Mouse (Mus musculus) embryonic facial prominence, embryonic 14.5 days (tissue): ENCODE data around the gene Pld2. TPM values are rescaled to one million over a fixed set of nuclear protein-coding genes. Genes with fewer than 3 reads are reported as not detected.

Experiments
- ATAC-seq: fragments of 200-750 bp; cut with Nextera tagmentation; 2 replicates; pipeline ENCODE4 v1.8.0; 2017; ENCODE audit warnings: low read depth, moderate number of reproducible peaks, moderate TSS enrichment
- DNase-seq: peaks from one replicate; pipeline ENCODE4 v3.0.0-alpha.2; 2015; ENCODE audit warnings: low spot score
- H3K27ac ChIP-seq: fragments of 300-500 bp; sonication (generic); replicated peaks from 2 replicates; pipeline ENCODE4 v1.5.1; 2014; ENCODE audit warnings: low read depth, mild to moderate bottlenecking, low read length, moderate library complexity
- H3K27me3 ChIP-seq: fragments of 300-500 bp; sonication (generic); replicated peaks from 2 replicates; pipeline ENCODE4 v1.6.1; 2014; ENCODE audit warnings: low read length; ENCODE audit not compliant: control insufficient read depth, insufficient read depth
- H3K36me3 ChIP-seq: fragments of 300-500 bp; sonication (generic); 2 replicates; pipeline ENCODE4 v1.6.1; 2014; ENCODE audit warnings: low read length, mixed read lengths; ENCODE audit not compliant: control insufficient read depth, insufficient read depth
- H3K4me1 ChIP-seq: fragments of 300-500 bp; sonication (generic); 2 replicates; pipeline ENCODE4 v1.6.1; 2014; ENCODE audit warnings: antibody characterized with exemption, low read length; ENCODE audit not compliant: control insufficient read depth, insufficient read depth
- H3K4me2 ChIP-seq: fragments of 300-500 bp; sonication (generic); 2 replicates; pipeline ENCODE4 v1.6.1; 2014; ENCODE audit warnings: low read depth, mild to moderate bottlenecking, low read length, moderate library complexity, mixed read lengths
- H3K4me3 ChIP-seq: fragments of 300-500 bp; sonication (generic); 2 replicates; pipeline ENCODE4 v1.5.1; 2014; ENCODE audit warnings: low read depth, mild to moderate bottlenecking, low read length
- H3K9ac ChIP-seq: fragments of 300-500 bp; sonication (generic); 2 replicates; pipeline ENCODE4 v1.6.1; 2014; ENCODE audit warnings: low read depth, mild to moderate bottlenecking, low read length, moderate library complexity, mixed read lengths
- H3K9me3 ChIP-seq: fragments of 300-500 bp; sonication (generic); 2 replicates; pipeline ENCODE4 v1.6.1; 2016; ENCODE audit warnings: low read length; ENCODE audit not compliant: control insufficient read depth
- WGBS: fragments of 180-500 bp; shearing (Covaris S2); extraction: QIAGEN DNeasy Blood & Tissue Kit; methylation state at CpG from one replicate; pipeline ENCODE4 v1.1.7; 2014; 5-methylcytosine and 5-hydroxymethylcytosine counted together
- polyA plus RNA-seq: library from polyadenylated mRNA; unstranded; fragments of >200 nt; fragmentation: Nextera tagmentation; extraction: Ambion mirVana; gene quantifications from 2 replicates; pipeline ENCODE4 v1.2.1, GENCODE M21; 2014

Pld2 gene
- polyA plus RNA-seq, 1 experiment from 2014 or later = 9.5 TPM

DNA sequence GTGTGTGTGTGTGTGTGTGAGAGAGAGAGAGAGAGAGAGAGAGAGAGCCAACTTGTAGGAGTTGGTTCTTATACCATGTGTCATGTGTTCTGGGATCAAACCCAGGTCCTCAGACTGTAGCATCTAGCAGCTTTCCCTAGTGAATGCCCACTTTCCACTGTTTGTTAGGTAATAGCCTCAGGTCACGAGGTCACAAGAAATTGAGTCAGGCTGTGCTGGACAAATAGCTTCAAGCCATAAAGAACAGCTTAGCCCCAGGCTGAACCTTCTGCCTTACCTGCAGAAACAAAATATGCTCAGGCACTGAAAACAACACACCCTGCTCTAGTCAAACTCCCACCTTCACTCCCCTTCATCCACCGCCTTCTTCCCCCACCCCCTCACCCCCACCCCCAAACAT, 28.6 kb upstream of the Pld2 start:
- no peak for DNase-seq
- 51% methylated on average over 2 of the region's 2 CpGs for WGBS

DNA sequence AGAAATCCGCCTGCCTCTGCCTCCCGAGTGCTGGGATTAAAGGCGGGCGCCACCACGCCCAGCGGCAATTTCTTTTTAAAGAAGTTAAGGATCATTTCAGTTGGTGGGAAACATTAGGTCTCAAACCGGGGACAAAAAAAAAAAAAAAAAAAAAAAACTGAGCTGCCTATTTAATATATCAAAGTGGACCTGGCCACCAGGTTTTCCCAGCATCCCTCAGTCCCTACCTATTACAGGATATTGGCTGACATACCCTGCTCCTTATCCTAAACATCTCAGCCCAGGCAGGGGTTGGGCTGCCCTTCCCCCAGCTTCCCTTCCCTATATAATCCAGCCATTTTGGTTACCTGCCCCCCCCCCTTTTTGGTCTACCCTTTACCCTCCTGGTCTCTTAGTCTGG, 28.0 kb upstream of the Pld2 start:
- DNase-seq = no peak
- no peaks in the 10 kb centered on the region for H3K36me3 ChIP-seq
- H3K4me2 ChIP-seq = no peak overlapping the region
- H3K27me3 ChIP-seq = no peaks in the 10 kb centered on the region
- no peak overlapping the region for H3K4me3 ChIP-seq
- H3K4me1 ChIP-seq = no peaks in the 10 kb centered on the region
- WGBS = 85% methylated on average over 7 of the region's 7 CpGs
- H3K27ac ChIP-seq = no peak overlapping the region
- no peaks in the 10 kb centered on the region for H3K9me3 ChIP-seq
- no peak overlapping the region for H3K9ac ChIP-seq
- no peak for ATAC-seq

More for the DNA sequence above, 28.6 kb upstream of the Pld2 start:
- no peaks in the 10 kb centered on the region for H3K4me1 ChIP-seq
- no peak overlapping the region for H3K27ac ChIP-seq
- no peak overlapping the region for H3K9ac ChIP-seq
- H3K27me3 ChIP-seq = no peaks in the 10 kb centered on the region
- H3K4me2 ChIP-seq = no peak overlapping the region
- no peaks in the 10 kb centered on the region for H3K36me3 ChIP-seq
- no peaks in the 10 kb centered on the region for H3K9me3 ChIP-seq
- no peak overlapping the region for H3K4me3 ChIP-seq
- ATAC-seq = no peak

DNA sequence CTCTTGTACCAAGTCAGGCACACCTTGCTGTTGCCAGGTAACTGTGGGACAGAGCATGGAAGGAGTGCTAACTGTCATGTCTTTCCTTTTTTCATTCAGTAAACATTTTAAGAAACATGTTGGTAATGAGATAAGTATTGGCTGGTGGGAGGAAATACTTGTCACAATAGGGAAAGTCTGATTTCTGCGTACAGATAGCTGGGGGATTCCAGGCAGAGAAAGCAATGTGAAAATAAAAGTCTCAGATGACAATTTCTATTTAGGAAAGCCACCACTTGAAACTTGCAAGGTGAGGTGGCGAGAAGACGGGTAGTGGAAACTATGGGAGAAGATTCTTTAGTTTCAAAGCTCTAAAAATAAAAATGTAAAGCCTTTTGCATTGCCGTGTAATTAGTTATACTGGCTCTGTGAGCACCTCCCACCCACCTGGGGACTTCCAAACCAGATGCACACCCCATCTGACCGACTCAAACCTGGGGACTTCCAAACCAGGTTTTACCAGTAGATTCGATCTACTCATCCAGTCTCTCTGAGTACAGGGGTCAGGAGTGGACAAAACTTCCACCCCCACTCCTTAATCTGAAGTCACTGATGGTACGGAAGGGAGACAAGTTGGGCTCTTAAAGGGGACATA, 27.0 kb upstream of the Pld2 start:
- Histone ChIP-seq H3K4me1 (no peaks in the 10 kb centered on the region), H3K9me3 (no peaks in the 10 kb centered on the region), H3K27me3 (no peaks in the 10 kb centered on the region), H3K4me3 (no peak overlapping the region), H3K27ac (no peak overlapping the region), H3K9ac (no peak overlapping the region), H3K36me3 (no peaks in the 10 kb centered on the region), H3K4me2 (no peak overlapping the region)
- ATAC-seq (no peak), DNase-seq (no peak)
- WGBS = 76% methylated on average over 7 of the region's 7 CpGs

DNA sequence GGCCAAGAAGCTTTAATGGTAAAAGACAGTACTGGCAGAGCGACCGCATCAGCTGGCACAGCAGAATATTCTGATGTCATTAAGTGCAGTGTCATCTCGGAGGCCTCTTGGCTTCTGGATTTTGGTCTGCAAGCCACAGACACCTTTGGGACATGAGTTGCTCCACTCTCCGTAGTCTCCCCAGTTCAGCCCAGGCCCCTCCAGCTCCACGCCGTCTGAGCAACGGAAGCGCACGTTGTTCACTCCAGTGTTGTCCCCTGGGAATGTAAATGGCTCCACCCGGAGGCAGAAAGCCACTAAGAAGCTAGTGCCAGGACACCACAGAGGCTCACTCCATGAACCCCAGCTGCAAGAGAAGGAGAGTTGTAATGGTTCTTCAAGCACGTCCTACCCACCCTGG, 26.3 kb upstream of the Pld2 start:
- 54% methylated on average over 11 of the region's 11 CpGs for WGBS
- H3K27ac ChIP-seq = no peak overlapping the region
- no peak overlapping the region for H3K4me3 ChIP-seq
- H3K9me3 ChIP-seq = no peaks in the 10 kb centered on the region
- no peaks in the 10 kb centered on the region for H3K36me3 ChIP-seq
- DNase-seq (peak; percentile 16), ATAC-seq (no peak)
- no peak overlapping the region for H3K9ac ChIP-seq
- no peaks in the 10 kb centered on the region for H3K4me1 ChIP-seq
- H3K4me2 ChIP-seq = no peak overlapping the region
- no peaks in the 10 kb centered on the region for H3K27me3 ChIP-seq

DNA sequence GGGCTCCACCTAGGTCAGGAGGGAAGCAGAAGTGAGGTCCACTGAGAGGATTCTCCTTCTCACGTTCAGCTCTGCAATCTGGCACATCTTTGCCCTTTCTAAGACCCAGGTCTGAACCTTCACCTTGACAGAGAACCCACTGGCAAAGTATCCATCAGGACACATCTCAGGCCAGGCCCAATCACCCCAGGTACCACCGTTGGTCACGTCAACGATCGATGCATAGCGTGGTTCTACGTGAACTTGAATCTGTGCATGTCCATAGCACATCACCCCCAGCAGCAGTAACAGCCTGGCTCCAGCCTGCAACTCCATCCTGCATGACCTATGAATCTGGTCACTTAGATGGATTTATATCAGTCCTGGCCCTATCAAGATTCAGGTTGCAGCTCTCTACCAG, 25.6 kb upstream of the Pld2 start, which contains the start of gene Vmo1:
Gene Vmo1, minus strand, starts transcription at position 329 of the 400 bp plus-strand sequence.
- ATAC-seq = no peak
- Histone ChIP-seq H3K27ac (no peak within 1 kb of the TSS), H3K9me3 (no peaks in the 10 kb centered on the region), H3K4me2 (no peak within 1 kb of the TSS), H3K4me1 (no peaks in the 10 kb centered on the region), H3K36me3 (no peaks in the 10 kb centered on the region), H3K27me3 (no peaks in the 10 kb centered on the region), H3K4me3 (no peak within 1 kb of the TSS), H3K9ac (no peak within 1 kb of the TSS)
- DNase-seq = no peak
- 88% methylated on average over 7 of the region's 7 CpGs for WGBS

DNA sequence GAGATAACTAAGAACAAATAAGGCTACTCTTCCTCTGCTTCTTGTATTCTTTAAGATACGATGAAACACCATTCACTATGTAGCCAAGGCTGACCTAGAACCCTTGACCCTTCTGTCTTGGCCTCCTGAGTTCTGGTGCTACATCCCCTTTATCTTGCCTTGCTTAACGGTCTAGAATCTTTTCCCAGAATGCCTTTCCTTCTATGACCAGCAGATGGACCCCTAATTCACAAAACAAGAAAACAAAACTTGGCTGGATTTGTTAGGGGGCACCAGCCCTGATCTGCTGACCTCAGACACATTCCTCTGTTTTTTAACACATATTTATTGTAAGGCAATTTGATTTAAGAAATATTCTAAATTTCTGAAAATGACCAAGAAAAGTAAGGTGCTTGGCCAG, 23.5 kb upstream of the Pld2 start:
- H3K9me3 ChIP-seq = no peaks in the 10 kb centered on the region
- DNase-seq (peak; percentile 60), ATAC-seq (no peak)
- H3K27ac ChIP-seq = no peak overlapping the region
- H3K36me3 ChIP-seq = no peaks in the 10 kb centered on the region
- H3K4me2 ChIP-seq = no peak overlapping the region
- no peak overlapping the region for H3K9ac ChIP-seq
- no peaks in the 10 kb centered on the region for H3K27me3 ChIP-seq
- no peak overlapping the region for H3K4me3 ChIP-seq
- 22% methylated on average over 2 of the region's 2 CpGs for WGBS
- 0 out of 2 replicates have a peak, but pooled peaks cover 8% of the 10 kb centered on the region for H3K4me1 ChIP-seq

DNA sequence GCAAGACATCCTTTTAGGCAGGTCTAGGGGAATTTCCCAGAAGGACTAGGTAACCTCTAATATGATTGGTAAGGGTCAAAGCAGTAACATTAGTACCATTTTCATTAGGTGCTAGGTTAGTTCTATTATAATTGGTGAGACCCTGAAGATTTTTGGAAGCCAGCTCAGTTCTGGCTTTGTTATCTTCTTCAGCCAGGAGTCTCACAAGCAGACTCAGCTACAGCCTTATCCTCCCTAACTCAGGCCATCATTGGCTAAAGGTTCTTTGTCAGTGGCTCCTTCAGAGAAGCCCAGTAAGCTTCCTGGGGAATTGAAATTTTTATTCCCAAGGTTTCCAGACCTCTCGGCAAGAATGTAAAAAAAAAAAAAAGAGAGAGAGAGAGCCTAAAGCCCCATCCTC, 21.4 kb upstream of the Pld2 start:
- Histone ChIP-seq H3K4me3 (no peak overlapping the region), H3K9ac (no peak overlapping the region), H3K36me3 (no peaks in the 10 kb centered on the region), H3K27me3 (no peaks in the 10 kb centered on the region), H3K9me3 (no peaks in the 10 kb centered on the region), H3K4me1 (0 out of 2 replicates have a peak, but pooled peaks cover 8% of the 10 kb centered on the region), H3K4me2 (no peak overlapping the region), H3K27ac (no peak overlapping the region)
- DNase-seq (no peak), ATAC-seq (no peak)
- WGBS = 52% methylated on average over 1 of the region's 1 CpGs

DNA sequence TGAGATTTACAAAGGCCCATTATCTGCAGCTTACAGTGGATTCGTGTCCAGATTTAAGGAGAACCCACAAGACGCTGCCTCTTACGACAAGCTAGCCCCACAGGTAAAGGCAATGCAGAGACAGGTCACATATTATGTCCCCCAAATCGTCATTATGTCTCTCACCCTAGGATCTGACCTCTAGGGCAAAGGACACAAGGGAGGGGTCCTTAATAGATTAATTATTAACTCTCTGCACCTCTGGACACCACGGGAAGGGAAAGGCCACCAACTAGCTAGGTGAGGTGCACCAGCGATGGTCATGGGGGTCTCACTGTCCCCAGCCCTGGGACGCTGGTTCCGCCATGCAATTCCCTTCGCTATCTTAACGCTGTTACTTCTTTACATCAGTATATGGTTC, 20.9 kb upstream of the Pld2 start, which contains the start of gene Gltpd2:
Gene Gltpd2, plus strand, starts transcription at position 274 of the 400 bp plus-strand sequence.
- Histone ChIP-seq H3K36me3 (no peaks in the 10 kb centered on the region), H3K4me1 (0 out of 2 replicates have a peak, but pooled peaks cover 8% of the 10 kb centered on the region), H3K4me3 (peak within 1 kb of the TSS; percentile 36), H3K27ac (peak within 1 kb of the TSS; percentile 70; the same call in 1 of the 2 replicates), H3K27me3 (no peaks in the 10 kb centered on the region), H3K4me2 (peak within 1 kb of the TSS; percentile 62), H3K9ac (peak within 1 kb of the TSS; percentile 72), H3K9me3 (no peaks in the 10 kb centered on the region)
- DNase-seq (no peak), ATAC-seq (no peak)
- 81% methylated on average over 10 of the region's 10 CpGs for WGBS
